Comparison of ENCODE assay signal across 9 mouse cellular contexts in the genomic region with DNA sequence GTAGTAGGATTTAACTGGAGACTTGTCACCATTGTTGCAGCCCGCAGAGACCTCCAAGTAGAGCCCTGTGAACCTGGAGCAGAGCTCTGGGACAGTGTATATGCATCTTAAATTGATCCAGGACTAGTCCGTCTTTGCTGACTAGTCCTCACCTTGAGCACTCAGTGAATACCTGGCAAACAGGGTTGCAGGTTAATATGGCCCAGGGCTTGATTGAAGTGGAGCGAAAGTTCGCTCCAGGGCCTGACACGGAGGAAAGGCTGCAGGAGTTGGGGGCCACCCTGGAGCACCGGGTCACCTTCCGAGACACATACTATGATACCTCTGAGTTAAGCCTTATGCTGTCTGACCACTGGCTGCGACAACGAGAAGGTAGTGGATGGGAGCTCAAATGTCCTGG. TPM values are rescaled to one million over a fixed set of nuclear protein-coding genes. Genes with fewer than 3 reads are reported as not detected.
DNase-seq lines count a peak whose midpoint lies in the region; ATAC-seq and TF ChIP-seq lines count a peak whose summit lies in the region.
"Had no signal": no experiment of that assay in that cellular context is flagged by ENCODE, and none has a peak within 500 bp of the region (broad histone marks: within the 10 kb centered on the region; RNA-seq: fewer than 3 reads in every experiment).

No protein-coding gene starts in this region.

- peak overlapping the region; percentile 70 for H3K9ac ChIP-seq in heart, embryonic 14.5 days (ENCODE audit: low read length)
- H3K9ac ChIP-seq in hindbrain, embryonic 11.5 days (ENCODE audit: low read depth, low read length) = peak overlapping the region; percentile 79
- H3K9ac ChIP-seq in midbrain, embryonic 12.5 days (replicated peaks) = peak overlapping the region; percentile 73

- TF ChIP-seq POLR2A in bone marrow, adult 2 months (IDR thresholded peaks at IDR 0.05; ENCODE audit: borderline replicate concordance, control insufficient read depth, low read depth, low read length) = no peak

- no peak for DNase-seq in heart, adult 18-20 months
- DNase-seq in hindbrain, embryonic 11.5 days (ENCODE audit: low spot score) = no peak
- no peak for DNase-seq in right cerebral cortex, postnatal 36 days (ENCODE audit: low spot score in 2 of 2)
- no peak for DNase-seq in left cerebral cortex, postnatal 14 days (ENCODE audit: low spot score in 2 of 2)

- H3K4me1 ChIP-seq in heart, embryonic 14.5 days (ENCODE audit: control insufficient read depth in 2 of 2, insufficient read depth in 2 of 2, low read length in 2 of 2) = peaks cover 16 to 25% of the 10 kb centered on the region in 2 experiments
- H3K4me1 ChIP-seq in bone marrow, adult 2 months (ENCODE audit: control insufficient read depth, insufficient read depth, low read length) = peaks cover 4% of the 10 kb centered on the region
- peaks cover 9% of the 10 kb centered on the region; the same call in 1 of the 2 replicates for H3K4me1 ChIP-seq in hindbrain, embryonic 11.5 days (replicated peaks; ENCODE audit: control insufficient read depth, insufficient read depth, low read length)
- peaks cover 42% of the 10 kb centered on the region for H3K4me1 ChIP-seq in midbrain, embryonic 12.5 days

- peaks cover 22% of the 10 kb centered on the region for H3K36me3 ChIP-seq in heart, embryonic 14.5 days (ENCODE audit: control insufficient read depth, insufficient read depth, low read length)
- no peaks in the 10 kb centered on the region for H3K36me3 ChIP-seq in hindbrain, embryonic 11.5 days (ENCODE audit: control insufficient read depth, insufficient read depth, low read length)
- H3K36me3 ChIP-seq in midbrain, embryonic 12.5 days = peaks cover 8% of the 10 kb centered on the region; the same call in 1 of the 2 replicates

- H3K9me3 ChIP-seq in heart, embryonic 14.5 days (ENCODE audit: control insufficient read depth, low read length) = no peaks in the 10 kb centered on the region
- H3K9me3 ChIP-seq in hindbrain, embryonic 11.5 days (ENCODE audit: control insufficient read depth, low read length) = no peaks in the 10 kb centered on the region
- no peaks in the 10 kb centered on the region for H3K9me3 ChIP-seq in midbrain, embryonic 12.5 days

- H3K27ac ChIP-seq in heart, embryonic 14.5 days (replicated peaks in 1 of 2; ENCODE audit: control insufficient read depth in 1 of 2, insufficient read depth in 1 of 2, low read depth in 2 of 2, low read length in 2 of 2) = peak overlapping the region in 1 of 2 experiments; percentile 55; a peak in 3 of 4 replicates
- H3K27ac ChIP-seq in bone marrow, adult 2 months (ENCODE audit: control insufficient read depth, insufficient read depth, low read depth, low read length, poor library complexity) = no peak overlapping the region
- H3K27ac ChIP-seq in hindbrain, embryonic 11.5 days (ENCODE audit: low read depth, low read length) = peak overlapping the region; percentile 82
- peak overlapping the region; percentile 91 for H3K27ac ChIP-seq in midbrain, embryonic 12.5 days (replicated peaks)

- no peaks in the 10 kb centered on the region for H3K27me3 ChIP-seq in heart, embryonic 14.5 days (ENCODE audit: control insufficient read depth, insufficient read depth, low read length)
- no peaks in the 10 kb centered on the region for H3K27me3 ChIP-seq in hindbrain, embryonic 11.5 days (ENCODE audit: control insufficient read depth, insufficient read depth, low read length)
- peaks cover 4% of the 10 kb centered on the region for H3K27me3 ChIP-seq in midbrain, embryonic 12.5 days
- H3K27me3 ChIP-seq: Patski had no signal

- H3K4me3 ChIP-seq in heart, embryonic 14.5 days (ENCODE audit: control insufficient read depth in 1 of 2, insufficient read depth in 1 of 2, low read depth in 1 of 2, low read length in 2 of 2) = peak overlapping the region; percentile 61 to 86
- peak overlapping the region; percentile 78 for H3K4me3 ChIP-seq in bone marrow, adult 2 months (replicated peaks; ENCODE audit: control insufficient read depth, low read depth, low read length)
- H3K4me3 ChIP-seq in hindbrain, embryonic 11.5 days (ENCODE audit: low read depth, low read length) = peak overlapping the region; percentile 56
- H3K4me3 ChIP-seq in midbrain, embryonic 12.5 days = peak overlapping the region; percentile 62

- no peak for TF ChIP-seq CTCF in bone marrow, adult 2 months (IDR thresholded peaks at IDR 0.05; ENCODE audit: control insufficient read depth, insufficient read depth, low read length)

- ATAC-seq in heart, embryonic 14.5 days (ENCODE audit: insufficient number of reproducible peaks, insufficient read depth, low FRiP score, low read depth) = no peak
- no peak for ATAC-seq in hindbrain, embryonic 11.5 days (ENCODE audit: low FRiP score)
- ATAC-seq in midbrain, embryonic 12.5 days (ENCODE audit: low FRiP score, low read depth) = no peak
- ATAC-seq in megakaryocyte progenitor cell, adult 5-6 weeks (replicated peaks; ENCODE audit: poor library complexity) = no peak

- H3K4me2 ChIP-seq in heart, embryonic 14.5 days (ENCODE audit: low read length) = peak overlapping the region; percentile 84
- H3K4me2 ChIP-seq in hindbrain, embryonic 11.5 days (replicated peaks; ENCODE audit: low read depth, low read length) = peak overlapping the region; percentile 75
- H3K4me2 ChIP-seq in midbrain, embryonic 12.5 days (replicated peaks) = peak overlapping the region; percentile 69

- WGBS in heart, embryonic 14.5 days = 53% methylated on average over 9 of the region's 9 CpGs
- WGBS in bone marrow, adult 2 months = 55% methylated on average over 9 of the region's 9 CpGs
- WGBS in hindbrain, embryonic 11.5 days = 57% methylated on average over 9 of the region's 9 CpGs
- WGBS in midbrain, embryonic 12.5 days = 56% methylated on average over 9 of the region's 9 CpGs

- intact Hi-C loops in left cerebral cortex, postnatal 14 days (cut with DNase I) = no loop called here

RNA-seq across cellular contexts. Expression of a gene that starts 0.7 kb away (rescaled TPM):
- 12.8 and 15.1 TPM in 2 replicates for polyA plus RNA-seq in heart, embryonic 14.5 days (2014; fragmentation: Nextera tagmentation; extraction: Ambion mirVana)
- total RNA-seq in heart, adult 18-20 months (2021) = 10 to 100 TPM; 11.3 to 12.9 TPM
- polyA plus RNA-seq in bone marrow, adult 2 months (2011; ENCODE audit: insufficient read depth, insufficient read length, low replicate concordance, missing spikeins) = 2.6 and 6.5 TPM in 2 replicates
- 18.2 and 20.9 TPM in 2 replicates for polyA plus RNA-seq in hindbrain, embryonic 11.5 days (2014; fragmentation: Nextera tagmentation; extraction: Ambion mirVana)
- 26.6 and 27.3 TPM in 2 replicates for polyA plus RNA-seq in midbrain, embryonic 12.5 days (2016; fragmentation: Nextera tagmentation; extraction: Ambion mirVana)
- total RNA-seq in left cerebral cortex, postnatal 14 days (2021) = 10 to 100 TPM; 26.7 to 28.1 TPM
- 7.3 and 7.7 TPM in 2 replicates for total RNA-seq in megakaryocyte progenitor cell, adult 5-6 weeks (2015)
- 10.9 and 11.5 TPM in 2 replicates for total RNA-seq in megakaryocyte progenitor cell, adult 5-6 weeks (2017)

RNA-seq across cellular contexts. Expression of a gene that starts 3.1 kb away (rescaled TPM):
- polyA plus RNA-seq in heart, embryonic 14.5 days (2014; fragmentation: Nextera tagmentation; extraction: Ambion mirVana) = 2.6 and 3.0 TPM in 2 replicates
- total RNA-seq in heart, adult 18-20 months (2021) = 1 to 10 TPM; 4.5 to 5.0 TPM
- polyA plus RNA-seq in bone marrow, adult 2 months (2011; ENCODE audit: insufficient read depth, insufficient read length, low replicate concordance, missing spikeins) = 4.0 and 5.3 TPM in 2 replicates
- polyA plus RNA-seq in hindbrain, embryonic 11.5 days (2014; fragmentation: Nextera tagmentation; extraction: Ambion mirVana) = 16.1 and 20.8 TPM in 2 replicates
- polyA plus RNA-seq in midbrain, embryonic 12.5 days (2016; fragmentation: Nextera tagmentation; extraction: Ambion mirVana) = 26.2 and 30.2 TPM in 2 replicates
- total RNA-seq in left cerebral cortex, postnatal 14 days (2021) = 10 to 100 TPM; 37.2 to 37.9 TPM
- 2.5 and 3.1 TPM in 2 replicates for total RNA-seq in megakaryocyte progenitor cell, adult 5-6 weeks (2015)
- total RNA-seq in megakaryocyte progenitor cell, adult 5-6 weeks (2017) = 0.75 and 1.1 TPM in 2 replicates

RNA-seq across cellular contexts. Expression of a gene that starts 11.1 kb away (rescaled TPM):
- polyA plus RNA-seq in heart, embryonic 14.5 days (2014; fragmentation: Nextera tagmentation; extraction: Ambion mirVana) = 7.6 and 8.6 TPM in 2 replicates
- 1 to 10 TPM; 3.3 to 8.3 TPM for total RNA-seq in heart, adult 18-20 months (2021)
- 64.8 and 112 TPM in 2 replicates for polyA plus RNA-seq in bone marrow, adult 2 months (2011; ENCODE audit: insufficient read depth, insufficient read length, low replicate concordance, missing spikeins)
- polyA plus RNA-seq in hindbrain, embryonic 11.5 days (2014; fragmentation: Nextera tagmentation; extraction: Ambion mirVana) = 9.0 and 9.4 TPM in 2 replicates
- 8.2 and 10.9 TPM in 2 replicates for polyA plus RNA-seq in midbrain, embryonic 12.5 days (2016; fragmentation: Nextera tagmentation; extraction: Ambion mirVana)
- total RNA-seq in left cerebral cortex, postnatal 14 days (2021) = 10 to 100 TPM; 10.4 to 12.3 TPM
- total RNA-seq in megakaryocyte progenitor cell, adult 5-6 weeks (2015) = 31.3 and 52.7 TPM in 2 replicates
- 17.4 and 18.3 TPM in 2 replicates for total RNA-seq in megakaryocyte progenitor cell, adult 5-6 weeks (2017)

RNA-seq across cellular contexts. Expression of a gene that starts 21.5 kb away (rescaled TPM):
- 0.05 and 0.18 TPM in 2 replicates for polyA plus RNA-seq in heart, embryonic 14.5 days (2014; fragmentation: Nextera tagmentation; extraction: Ambion mirVana)
- under 1 TPM in 1 of 2 experiments, not detected in 1; 0.08 TPM for total RNA-seq in heart, adult 18-20 months (2021)
- polyA plus RNA-seq in bone marrow, adult 2 months (2011; ENCODE audit: insufficient read depth, insufficient read length, low replicate concordance, missing spikeins) = not detected in 2 replicates
- polyA plus RNA-seq in hindbrain, embryonic 11.5 days (2014; fragmentation: Nextera tagmentation; extraction: Ambion mirVana) = 2.8 and 3.3 TPM in 2 replicates
- polyA plus RNA-seq in midbrain, embryonic 12.5 days (2016; fragmentation: Nextera tagmentation; extraction: Ambion mirVana) = 7.2 and 9.9 TPM in 2 replicates
- total RNA-seq in left cerebral cortex, postnatal 14 days (2021) = 100 to 1,000 TPM; 366 to 372 TPM
- not detected in 2 replicates for total RNA-seq in megakaryocyte progenitor cell, adult 5-6 weeks (2015)
- total RNA-seq in megakaryocyte progenitor cell, adult 5-6 weeks (2017) = not detected in 2 replicates
